8 mouse cellular contexts compared by ENCODE assay signal in the genomic region with DNA sequence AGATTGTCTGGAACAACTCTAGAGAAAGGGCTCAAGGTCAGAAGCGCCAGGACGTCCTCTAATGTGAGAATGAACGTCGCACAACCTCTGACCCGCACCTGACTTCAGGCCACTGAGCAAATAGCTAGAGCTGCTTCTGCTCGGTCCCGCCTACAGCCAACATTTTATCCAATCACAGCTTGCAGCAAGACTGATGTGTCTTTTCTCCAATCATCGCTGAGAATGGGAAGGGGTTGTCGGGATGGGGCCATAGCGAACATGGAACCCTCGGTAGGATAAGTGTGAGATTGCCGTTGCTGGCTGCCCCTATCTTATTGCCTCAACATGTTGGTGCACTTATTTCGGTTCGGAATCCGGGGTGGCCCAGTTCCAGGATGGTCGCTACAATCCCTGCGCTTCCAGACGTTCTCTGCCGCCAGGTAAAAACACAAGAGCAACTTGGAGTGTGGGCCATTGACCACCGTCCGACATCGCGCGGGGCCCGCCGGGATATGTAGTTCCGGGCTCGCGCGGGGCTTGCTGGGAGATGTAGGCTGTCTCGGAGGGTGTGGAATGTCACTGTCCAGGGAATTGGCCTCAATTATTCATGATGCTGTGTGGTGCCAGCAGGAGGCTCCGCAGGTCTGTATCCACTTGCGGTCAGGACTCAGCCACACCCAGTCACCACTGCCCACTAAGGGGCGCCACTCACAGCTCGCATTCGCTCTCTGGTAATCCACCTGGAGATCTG. TPM values are rescaled to one million over a fixed set of nuclear protein-coding genes. Genes with fewer than 3 reads are reported as not detected.
DNase-seq lines count a peak whose midpoint lies in the region; ATAC-seq lines count a peak whose summit lies in the region.

No protein-coding gene starts in this region.

- peak overlapping the region; percentile 66 for H3K4me2 ChIP-seq in heart, embryonic 13.5 days
- peak overlapping the region; percentile 81 for H3K4me2 ChIP-seq in liver, embryonic 12.5 days
- peak overlapping the region; percentile 75 for H3K4me2 ChIP-seq in stomach, embryonic 15.5 days

- H3K36me3 ChIP-seq in heart, embryonic 13.5 days, result peaks cover 10% of the 10 kb centered on the region
- 0 out of 2 replicates have a peak, but pooled peaks cover 3% of the 10 kb centered on the region for H3K36me3 ChIP-seq in liver, embryonic 12.5 days
- no peaks in the 10 kb centered on the region for H3K36me3 ChIP-seq in stomach, embryonic 15.5 days

- peak; percentile 91 for ATAC-seq in heart, embryonic 13.5 days (ENCODE audit: extremely low read depth, insufficient number of reproducible peaks, low FRiP score, low TSS enrichment)
- peak; percentile 95 for ATAC-seq in liver, embryonic 12.5 days
- peak; percentile 97 for ATAC-seq in stomach, embryonic 15.5 days (ENCODE audit: insufficient read depth, low FRiP score, low read depth)

- DNase-seq in CD4-positive, CD25-positive, alpha-beta regulatory T cell, adult 2 months (ENCODE audit: low read depth, low spot score), result peak; percentile 95
- DNase-seq in fat pad, adult 2 months (ENCODE audit: extremely low read depth, low read depth, low spot score), result peak; percentile 90
- DNase-seq in kidney, postnatal 10 days, result peak; percentile 96
- peak; percentile 87 to 90 for DNase-seq in natural killer cell, adult 2 months (ENCODE audit: low spot score in 2 of 2)

- H3K4me3 ChIP-seq in brown adipose tissue, adult 24 weeks (ENCODE audit: insufficient read depth, low read depth, low read length), result peak overlapping the region; percentile 76
- H3K4me3 ChIP-seq in heart, embryonic 13.5 days, result peak overlapping the region; percentile 64
- H3K4me3 ChIP-seq in liver, embryonic 12.5 days, result peak overlapping the region; percentile 69
- peak overlapping the region; percentile 58 for H3K4me3 ChIP-seq in stomach, embryonic 15.5 days (replicated peaks)

- H3K27me3 ChIP-seq in heart, embryonic 13.5 days (replicated peaks), result 0 out of 2 replicates have a peak, but pooled peaks cover 5% of the 10 kb centered on the region
- peaks cover 14% of the 10 kb centered on the region for H3K27me3 ChIP-seq in liver, embryonic 12.5 days (replicated peaks)
- no peaks in the 10 kb centered on the region for H3K27me3 ChIP-seq in stomach, embryonic 15.5 days (replicated peaks)

- WGBS in heart, embryonic 13.5 days, result 1% methylated on average over 36 of the region's 36 CpGs
- WGBS in liver, embryonic 12.5 days (ENCODE audit: insufficient replicate concordance), result 2% methylated on average over 36 of the region's 36 CpGs
- WGBS in stomach, embryonic 15.5 days, result under 1% methylated on average over 36 of the region's 36 CpGs

- peak overlapping the region; percentile 94 for H3K27ac ChIP-seq in brown adipose tissue, adult 24 weeks (replicated peaks; ENCODE audit: low read depth, low read length)
- H3K27ac ChIP-seq in heart, embryonic 13.5 days (replicated peaks), result peak overlapping the region; percentile 82
- peak overlapping the region; percentile 76 for H3K27ac ChIP-seq in liver, embryonic 12.5 days
- H3K27ac ChIP-seq in stomach, embryonic 15.5 days, result peak overlapping the region; percentile 83

- no peaks in the 10 kb centered on the region for H3K9me3 ChIP-seq in heart, embryonic 13.5 days
- no peaks in the 10 kb centered on the region for H3K9me3 ChIP-seq in liver, embryonic 12.5 days (replicated peaks)
- H3K9me3 ChIP-seq in stomach, embryonic 15.5 days, result no peaks in the 10 kb centered on the region

- peak overlapping the region; percentile 79 for H3K9ac ChIP-seq in heart, embryonic 13.5 days
- H3K9ac ChIP-seq in liver, embryonic 12.5 days, result peak overlapping the region; percentile 63
- H3K9ac ChIP-seq in stomach, embryonic 15.5 days, result peak overlapping the region; percentile 44; the same call in 1 of the 2 replicates

- peaks cover 2% of the 10 kb centered on the region; the same call in 1 of the 2 replicates for H3K4me1 ChIP-seq in brown adipose tissue, adult 24 weeks (ENCODE audit: control insufficient read depth, insufficient read depth, insufficient read length, low read length)
- H3K4me1 ChIP-seq in heart, embryonic 13.5 days, result peaks cover 33% of the 10 kb centered on the region
- peaks cover 31% of the 10 kb centered on the region for H3K4me1 ChIP-seq in liver, embryonic 12.5 days
- H3K4me1 ChIP-seq in stomach, embryonic 15.5 days, result peaks cover 9% of the 10 kb centered on the region; the same call in 1 of the 2 replicates

RNA-seq across cellular contexts. Expression of a gene that starts 0.9 kb away (rescaled TPM):
- polyA plus RNA-seq in brown adipose tissue, adult 24 weeks (2012; ENCODE audit: insufficient read depth, insufficient read length, missing spikeins), result 107 and 122 TPM in 2 replicates
- polyA plus RNA-seq in heart, embryonic 13.5 days (2015; fragmentation: Nextera tagmentation; extraction: Ambion mirVana), result 62.0 and 63.4 TPM in 2 replicates
- polyA plus RNA-seq in liver, embryonic 12.5 days (2016; fragmentation: Nextera tagmentation; extraction: Ambion mirVana), result 32.6 and 34.1 TPM in 2 replicates
- polyA plus RNA-seq in stomach, embryonic 15.5 days (2015; fragmentation: Nextera tagmentation; extraction: Ambion mirVana), result 49.9 and 59.5 TPM in 2 replicates

RNA-seq across cellular contexts. Expression of a gene that starts 2.4 kb away (rescaled TPM):
- polyA plus RNA-seq in brown adipose tissue, adult 24 weeks (2012; ENCODE audit: insufficient read depth, insufficient read length, missing spikeins), result 5.8 and 6.2 TPM in 2 replicates
- polyA plus RNA-seq in heart, embryonic 13.5 days (2015; fragmentation: Nextera tagmentation; extraction: Ambion mirVana), result 0.87 and 1.4 TPM in 2 replicates
- 0.47 and 0.93 TPM in 2 replicates for polyA plus RNA-seq in liver, embryonic 12.5 days (2016; fragmentation: Nextera tagmentation; extraction: Ambion mirVana)
- 2.0 and 2.5 TPM in 2 replicates for polyA plus RNA-seq in stomach, embryonic 15.5 days (2015; fragmentation: Nextera tagmentation; extraction: Ambion mirVana)

RNA-seq across cellular contexts. Expression of a gene that starts 18.9 kb away (rescaled TPM):
- not detected in 2 replicates for polyA plus RNA-seq in brown adipose tissue, adult 24 weeks (2012; ENCODE audit: insufficient read depth, insufficient read length, missing spikeins)
- polyA plus RNA-seq in heart, embryonic 13.5 days (2015; fragmentation: Nextera tagmentation; extraction: Ambion mirVana), result 0.25 TPM in 1 of 2 replicates, not detected in the other
- not detected in 2 replicates for polyA plus RNA-seq in liver, embryonic 12.5 days (2016; fragmentation: Nextera tagmentation; extraction: Ambion mirVana)
- polyA plus RNA-seq in stomach, embryonic 15.5 days (2015; fragmentation: Nextera tagmentation; extraction: Ambion mirVana), result 0.18 TPM in 1 of 2 replicates, not detected in the other

RNA-seq across cellular contexts. Expression of a gene that starts 29.0 kb away (rescaled TPM):
- 51.3 and 56.7 TPM in 2 replicates for polyA plus RNA-seq in brown adipose tissue, adult 24 weeks (2012; ENCODE audit: insufficient read depth, insufficient read length, missing spikeins)
- 25.8 and 28.7 TPM in 2 replicates for polyA plus RNA-seq in heart, embryonic 13.5 days (2015; fragmentation: Nextera tagmentation; extraction: Ambion mirVana)
- 13.0 and 14.1 TPM in 2 replicates for polyA plus RNA-seq in liver, embryonic 12.5 days (2016; fragmentation: Nextera tagmentation; extraction: Ambion mirVana)
- polyA plus RNA-seq in stomach, embryonic 15.5 days (2015; fragmentation: Nextera tagmentation; extraction: Ambion mirVana), result 37.3 and 41.2 TPM in 2 replicates

RNA-seq across cellular contexts. Expression of a gene that starts 29.3 kb away (rescaled TPM):
- 8.2 and 14.9 TPM in 2 replicates for polyA plus RNA-seq in brown adipose tissue, adult 24 weeks (2012; ENCODE audit: insufficient read depth, insufficient read length, missing spikeins)
- 26.9 and 29.3 TPM in 2 replicates for polyA plus RNA-seq in heart, embryonic 13.5 days (2015; fragmentation: Nextera tagmentation; extraction: Ambion mirVana)
- 16.2 and 16.6 TPM in 2 replicates for polyA plus RNA-seq in liver, embryonic 12.5 days (2016; fragmentation: Nextera tagmentation; extraction: Ambion mirVana)
- polyA plus RNA-seq in stomach, embryonic 15.5 days (2015; fragmentation: Nextera tagmentation; extraction: Ambion mirVana), result 38.8 and 44.6 TPM in 2 replicates

Comparison
In these comparisons a context has a peak if more than half of its experiments do, and no peak if none do; other contexts are left out.
1. Peak in every context shown above with its lines: DNase-seq, ATAC-seq, H3K4me3 ChIP-seq and H3K27ac ChIP-seq.